In the genomic region with DNA sequence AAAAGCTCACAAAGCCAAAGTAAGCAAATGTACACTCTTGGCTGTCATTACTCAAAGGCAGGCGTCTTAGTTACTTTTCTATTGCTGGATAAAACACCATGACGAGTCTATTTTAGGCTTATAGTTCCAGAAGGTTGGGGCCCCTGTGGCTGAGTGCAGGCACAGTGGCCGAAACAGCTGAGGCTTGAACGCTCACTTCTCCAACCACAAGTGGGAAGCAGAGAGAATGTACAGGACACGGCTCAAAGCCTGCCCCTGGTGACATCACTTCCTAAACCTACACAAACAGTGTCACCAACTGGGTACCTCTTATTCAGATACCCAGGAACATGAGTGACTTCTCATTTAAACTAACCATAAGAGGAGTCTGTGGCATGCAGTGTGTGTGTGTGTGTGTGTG, we compare ENCODE assay signal across 8 mouse cellular contexts. TPM values are rescaled to one million over a fixed set of nuclear protein-coding genes. Genes with fewer than 3 reads are reported as not detected.
DNase-seq lines count a peak whose midpoint lies in the region; ATAC-seq lines count a peak whose summit lies in the region.
"Had no signal": no experiment of that assay in that cellular context is flagged by ENCODE, and none has a peak within 500 bp of the region (broad histone marks: within the 10 kb centered on the region; RNA-seq: fewer than 3 reads in every experiment).

No protein-coding gene starts in this region.

- no peak overlapping the region for H3K4me3 ChIP-seq in midbrain, embryonic 12.5 days
- H3K4me3 ChIP-seq in midbrain, embryonic 15.5 days, result no peak overlapping the region
- no peak overlapping the region for H3K4me3 ChIP-seq in heart, embryonic 10.5 days
- H3K4me3 ChIP-seq: embryonic facial prominence, embryonic 13.5 days had no signal

- 70% methylated on average over 5 of the region's 5 CpGs for WGBS in midbrain, embryonic 12.5 days
- 46% methylated on average over 5 of the region's 5 CpGs for WGBS in midbrain, embryonic 15.5 days
- WGBS in heart, embryonic 10.5 days, result 20% methylated on average over 5 of the region's 5 CpGs

- 0 out of 2 replicates have a peak, but pooled peaks have one; percentile 27 for ATAC-seq in midbrain, embryonic 12.5 days (ENCODE audit: low FRiP score, low read depth)
- no peak for ATAC-seq in midbrain, embryonic 15.5 days (replicated peaks)
- ATAC-seq in cerebellum, adult (ENCODE audit: insufficient number of reproducible peaks, low FRiP score, low TSS enrichment), result no peak

- no peaks in the 10 kb centered on the region for H3K9me3 ChIP-seq in midbrain, embryonic 12.5 days
- H3K9me3 ChIP-seq in midbrain, embryonic 15.5 days, result no peaks in the 10 kb centered on the region
- H3K9me3 ChIP-seq in heart, embryonic 10.5 days, result no peaks in the 10 kb centered on the region
- H3K9me3 ChIP-seq: embryonic facial prominence, embryonic 13.5 days had no signal

- no peaks in the 10 kb centered on the region for H3K4me1 ChIP-seq in midbrain, embryonic 12.5 days
- no peaks in the 10 kb centered on the region for H3K4me1 ChIP-seq in midbrain, embryonic 15.5 days
- peaks cover 22% of the 10 kb centered on the region for H3K4me1 ChIP-seq in heart, embryonic 10.5 days
- H3K4me1 ChIP-seq: embryonic facial prominence, embryonic 13.5 days had no signal

- H3K9ac ChIP-seq in midbrain, embryonic 12.5 days (replicated peaks), result no peak overlapping the region
- H3K9ac ChIP-seq in midbrain, embryonic 15.5 days, result no peak overlapping the region
- H3K9ac ChIP-seq: embryonic facial prominence, embryonic 13.5 days had no signal

- no peak overlapping the region for H3K4me2 ChIP-seq in midbrain, embryonic 12.5 days (replicated peaks)
- H3K4me2 ChIP-seq in midbrain, embryonic 15.5 days, result no peak overlapping the region
- H3K4me2 ChIP-seq: embryonic facial prominence, embryonic 13.5 days had no signal

- no peak overlapping the region for H3K27ac ChIP-seq in midbrain, embryonic 12.5 days (replicated peaks)
- no peak overlapping the region for H3K27ac ChIP-seq in midbrain, embryonic 15.5 days
- H3K27ac ChIP-seq in heart, embryonic 10.5 days, result peak overlapping the region; percentile 78; the same call in 1 of the 2 replicates
- H3K27ac ChIP-seq: embryonic facial prominence, embryonic 13.5 days had no signal

- no peaks in the 10 kb centered on the region for H3K36me3 ChIP-seq in midbrain, embryonic 12.5 days
- H3K36me3 ChIP-seq in midbrain, embryonic 15.5 days (replicated peaks), result no peaks in the 10 kb centered on the region
- no peaks in the 10 kb centered on the region for H3K36me3 ChIP-seq in heart, embryonic 10.5 days
- H3K36me3 ChIP-seq: embryonic facial prominence, embryonic 13.5 days had no signal

- DNase-seq in heart, embryonic 10.5 days (ENCODE audit: low spot score), result peak; percentile 78
- peak; percentile 35 for DNase-seq in lung, postnatal 36 days
- DNase-seq in thymus, postnatal 4 days, result peak; percentile 20
- DNase-seq in kidney, adult 8-10 months, result no peak

- no peaks in the 10 kb centered on the region for H3K27me3 ChIP-seq in midbrain, embryonic 12.5 days
- no peaks in the 10 kb centered on the region for H3K27me3 ChIP-seq in midbrain, embryonic 15.5 days (replicated peaks)
- no peaks in the 10 kb centered on the region for H3K27me3 ChIP-seq in heart, embryonic 10.5 days (ENCODE audit: insufficient read depth, poor library complexity, severe bottlenecking)
- H3K27me3 ChIP-seq: embryonic facial prominence, embryonic 13.5 days had no signal

RNA-seq across cellular contexts. Expression of a gene that starts 26.5 kb away (rescaled TPM):
- polyA plus RNA-seq in midbrain, embryonic 12.5 days (2016; fragmentation: Nextera tagmentation; extraction: Ambion mirVana), result 18.9 and 20.9 TPM in 2 replicates
- polyA plus RNA-seq in midbrain, embryonic 15.5 days (2015; fragmentation: Nextera tagmentation; extraction: Ambion mirVana), result 9.5 and 10.6 TPM in 2 replicates
- polyA plus RNA-seq in heart, embryonic 10.5 days (2016; fragmentation: Nextera tagmentation; extraction: Ambion mirVana), result 18.4 and 21.9 TPM in 2 replicates

Comparison
In these comparisons a context has a peak if more than half of its experiments do, and no peak if none do; other contexts are left out.
1. DNase-seq: peak in heart, embryonic 10.5 days (single experiment), lung, postnatal 36 days (single experiment) and thymus, postnatal 4 days (single experiment); none in kidney, adult 8-10 months (0 of 2).